ENCODE assay signal across 19 mouse cellular contexts in genomic region chr5:52652086-52652485, GRCm38 (mm10).
"Had no signal": no experiment of that assay in that cellular context is flagged by ENCODE, and none has a peak within 500 bp of the region (broad histone marks: within the 10 kb centered on the region; RNA-seq: fewer than 3 reads in every experiment).

No protein-coding gene starts in this region.

- H3K27me3 ChIP-seq: liver, embryonic 13.5 days; liver, embryonic 15.5 days; midbrain, embryonic 13.5 days; midbrain, embryonic 15.5 days; neural tube, embryonic 13.5 days; neural tube, embryonic 15.5 days; stomach, embryonic 15.5 days had no signal

- ATAC-seq: midbrain, embryonic 13.5 days; midbrain, embryonic 15.5 days had no signal

- H3K27ac ChIP-seq: liver, embryonic 13.5 days; liver, embryonic 15.5 days; midbrain, embryonic 10.5 days; midbrain, embryonic 13.5 days; midbrain, embryonic 15.5 days; neural tube, embryonic 13.5 days; neural tube, embryonic 15.5 days; stomach, embryonic 15.5 days; stomach, postnatal 0 days had no signal

- H3K4me1 ChIP-seq: liver, embryonic 13.5 days; liver, embryonic 15.5 days; midbrain, embryonic 10.5 days; midbrain, embryonic 13.5 days; midbrain, embryonic 15.5 days; neural tube, embryonic 13.5 days; neural tube, embryonic 15.5 days; stomach, embryonic 15.5 days had no signal

- DNase-seq: liver, embryonic 13.5 days; lung, adult 18-20 months; lung, embryonic 14.5 days; lung, postnatal 10 days; lung, postnatal 4 days; right cerebral cortex, postnatal 14 days; spleen, adult 18-20 months; thymus, adult 2 months; thymus, postnatal 25 days; thymus, postnatal 4 days had no signal

- H3K4me3 ChIP-seq: liver, embryonic 13.5 days; liver, embryonic 15.5 days; midbrain, embryonic 10.5 days; midbrain, embryonic 13.5 days; midbrain, embryonic 15.5 days; myocyte; neural tube, embryonic 13.5 days; neural tube, embryonic 15.5 days; stomach, embryonic 15.5 days had no signal
